Mouse (Mus musculus) hindbrain, embryonic 10.5 days (tissue): Measurements from ENCODE around the gene Prr12. TPM values are rescaled to one million over a fixed set of nuclear protein-coding genes. Genes with fewer than 3 reads are reported as not detected.

Experiments used
- polyA plus RNA-seq: library from polyadenylated mRNA; unstranded; fragments of >200 nt; fragmentation: Nextera tagmentation; extraction: Ambion mirVana; gene quantifications from 2 replicates; pipeline ENCODE4 v1.2.1, GENCODE M21; 2016

Prr12 gene
- polyA plus RNA-seq, 1 experiment from 2014 or later = 13.4 TPM

Other genes with a start within 250 kb of the Prr12 start
- gene Nup62, start 236.8 kb downstream of the Prr12 start, polyA plus RNA-seq = 135 and 158 TPM in 2 replicates
- gene Il4i1, start 236.5 kb downstream of the Prr12 start, polyA plus RNA-seq = 1.7 and 1.9 TPM in 2 replicates
- 4.6 TPM in 2 replicates for gene Atf5, start 236.2 kb downstream of the Prr12 start, polyA plus RNA-seq
- gene Akt1s1, start 203.9 kb downstream of the Prr12 start, polyA plus RNA-seq = 81.7 and 93.3 TPM in 2 replicates
- 77.1 and 91.1 TPM in 2 replicates for gene Tbc1d17, start 203.8 kb downstream of the Prr12 start, polyA plus RNA-seq
- gene Pnkp, start 195.7 kb downstream of the Prr12 start, polyA plus RNA-seq = 36.3 and 40.2 TPM in 2 replicates
- 478 and 579 TPM in 2 replicates for gene Ptov1, start 183.1 kb downstream of the Prr12 start, polyA plus RNA-seq
- 187 and 223 TPM in 2 replicates for gene Med25, start 160.2 kb downstream of the Prr12 start, polyA plus RNA-seq
- gene Fuz, start 156.8 kb downstream of the Prr12 start, polyA plus RNA-seq = 24.4 and 28.4 TPM in 2 replicates
- 80.7 and 93.1 TPM in 2 replicates for gene Ap2a1, start 123.4 kb downstream of the Prr12 start, polyA plus RNA-seq
- gene Tsks, start 109.7 kb downstream of the Prr12 start, polyA plus RNA-seq = 0.08 TPM in 1 of 2 replicates, not detected in the other
- 22.4 and 26.8 TPM in 2 replicates for gene Cpt1c, start 78.0 kb downstream of the Prr12 start, polyA plus RNA-seq
- gene Prmt1, start 66.3 kb downstream of the Prr12 start, polyA plus RNA-seq = 843 and 861 TPM in 2 replicates
- 76.7 and 78.1 TPM in 2 replicates for gene Irf3, start 55.2 kb downstream of the Prr12 start, polyA plus RNA-seq
- gene Bcl2l12, start 54.2 kb downstream of the Prr12 start, polyA plus RNA-seq = 69.6 and 73.9 TPM in 2 replicates
- 44.0 and 49.9 TPM in 2 replicates for gene Scaf1, start 36.5 kb downstream of the Prr12 start, polyA plus RNA-seq
- 24.4 and 24.8 TPM in 2 replicates for gene Rras, start 34.9 kb downstream of the Prr12 start, polyA plus RNA-seq
- gene Nosip, start 9.5 kb upstream of the Prr12 start, polyA plus RNA-seq = 67.8 and 70.7 TPM in 2 replicates
- gene Prrg2, start 9.8 kb upstream of the Prr12 start, polyA plus RNA-seq = 16.9 and 18.6 TPM in 2 replicates
- 127 and 135 TPM in 2 replicates for gene Rcn3, start 39.3 kb upstream of the Prr12 start, polyA plus RNA-seq
- 9.9 and 13.1 TPM in 2 replicates for gene Fcgrt, start 51.0 kb upstream of the Prr12 start, polyA plus RNA-seq
- 1,526 and 1,700 TPM in 2 replicates for gene Rps11, start 71.6 kb upstream of the Prr12 start, polyA plus RNA-seq
- 1,174 and 1,234 TPM in 2 replicates for gene Rpl13a, start 75.9 kb upstream of the Prr12 start, polyA plus RNA-seq
- gene Gm45713, start 83.3 kb upstream of the Prr12 start, polyA plus RNA-seq = 0.13 and 0.15 TPM in 2 replicates
- gene Flt3l, start 83.6 kb upstream of the Prr12 start, polyA plus RNA-seq = 0.85 and 2.0 TPM in 2 replicates
- 101 and 116 TPM in 2 replicates for gene Pih1d1, start 101.4 kb upstream of the Prr12 start, polyA plus RNA-seq
- gene Aldh16a1, start 101.7 kb upstream of the Prr12 start, polyA plus RNA-seq = 54.5 and 55.3 TPM in 2 replicates
- 0.71 and 1.2 TPM in 2 replicates for gene Slc17a7, start 111.1 kb upstream of the Prr12 start, polyA plus RNA-seq
- not detected in 2 replicates for gene Gfy, start 126.7 kb upstream of the Prr12 start, polyA plus RNA-seq
- gene Pth2, start 128.1 kb upstream of the Prr12 start, polyA plus RNA-seq = not detected in 2 replicates
- 0.64 and 0.80 TPM in 2 replicates for gene Ccdc155, start 152.0 kb upstream of the Prr12 start, polyA plus RNA-seq
- 1.8 and 2.1 TPM in 2 replicates for gene Dkkl1, start 159.3 kb upstream of the Prr12 start, polyA plus RNA-seq
- 324 and 370 TPM in 2 replicates for gene Tead2, start 162.9 kb upstream of the Prr12 start, polyA plus RNA-seq
- 1.0 and 1.1 TPM in 2 replicates for gene Cd37, start 186.2 kb upstream of the Prr12 start, polyA plus RNA-seq
- 0.26 TPM in 1 of 2 replicates, not detected in the other for gene Slc6a16, start 188.2 kb upstream of the Prr12 start, polyA plus RNA-seq
- gene Slc6a21, start 224.6 kb upstream of the Prr12 start, polyA plus RNA-seq = not detected in 2 replicates